Mouse (Mus musculus) liver, embryonic 11.5 days (tissue): Measurements from ENCODE around the gene Trim47. TPM values are rescaled to one million over a fixed set of nuclear protein-coding genes. Genes with fewer than 3 reads are reported as not detected.

Experiments used
- ATAC-seq: fragments of 200-750 bp; cut with Nextera tagmentation; replicated peaks from 2 replicates; pipeline ENCODE4 v1.8.0; 2017; ENCODE audit warnings: moderate number of reproducible peaks, mild to moderate bottlenecking, moderate TSS enrichment, moderate library complexity; ENCODE audit not compliant: low FRiP score
- DNase-seq: peaks from one replicate; pipeline ENCODE4 v3.0.0-alpha.2; 2017; ENCODE audit warnings: low spot score
- H3K27ac ChIP-seq: fragments of 300-500 bp; sonication (generic); 2 replicates; pipeline ENCODE4 v1.5.1; 2014; ENCODE audit warnings: mild to moderate bottlenecking, low read depth, low read length, control low read depth
- H3K27me3 ChIP-seq: fragments of 300-500 bp; sonication (generic); replicated peaks from 2 replicates; pipeline ENCODE4 v1.6.1; 2014; ENCODE audit warnings: low read length, mixed read lengths; ENCODE audit not compliant: control insufficient read depth, insufficient read depth
- H3K36me3 ChIP-seq: fragments of 300-500 bp; sonication (generic); 2 replicates; pipeline ENCODE4 v1.6.1; 2014; ENCODE audit warnings: mild to moderate bottlenecking, low read length, moderate library complexity, mixed read lengths; ENCODE audit not compliant: control insufficient read depth, insufficient read depth
- H3K4me1 ChIP-seq: fragments of 300-500 bp; sonication (generic); replicated peaks from 2 replicates; pipeline ENCODE4 v1.6.1; 2014; ENCODE audit warnings: low read length, mixed read lengths; ENCODE audit not compliant: control insufficient read depth, insufficient read depth
- H3K4me2 ChIP-seq: fragments of 300-500 bp; sonication (generic); 2 replicates; pipeline ENCODE4 v1.6.1; 2014; ENCODE audit warnings: mild to moderate bottlenecking, control low read depth, moderate library complexity
- H3K4me3 ChIP-seq: fragments of 300-500 bp; sonication (generic); 2 replicates; pipeline ENCODE4 v1.5.1; 2014; ENCODE audit warnings: low read depth, low read length, control low read depth
- H3K9ac ChIP-seq: fragments of 300-500 bp; sonication (generic); 2 replicates; pipeline ENCODE4 v1.6.1; 2014; ENCODE audit warnings: low read depth, low read length, control low read depth
- H3K9me3 ChIP-seq: fragments of 300-500 bp; sonication (generic); 2 replicates; pipeline ENCODE4 v1.6.1; 2016; ENCODE audit warnings: low read length, inconsistent platforms, mixed read lengths; ENCODE audit not compliant: control insufficient read depth
- WGBS: fragments of 180-500 bp; shearing (Covaris S2); extraction: QIAGEN DNeasy Blood & Tissue Kit; methylation state at CpG from one replicate; pipeline ENCODE4 v1.1.7; 2014; 5-methylcytosine and 5-hydroxymethylcytosine counted together
- polyA plus RNA-seq: library from polyadenylated mRNA; unstranded; fragments of >200 nt; fragmentation: Nextera tagmentation; extraction: Ambion mirVana; gene quantifications from 2 replicates; pipeline ENCODE4 v1.2.1, GENCODE M21; 2014

Gene Trim47
- polyA plus RNA-seq, 1 experiment from 2014 or later, result 6.6 TPM

DNA sequence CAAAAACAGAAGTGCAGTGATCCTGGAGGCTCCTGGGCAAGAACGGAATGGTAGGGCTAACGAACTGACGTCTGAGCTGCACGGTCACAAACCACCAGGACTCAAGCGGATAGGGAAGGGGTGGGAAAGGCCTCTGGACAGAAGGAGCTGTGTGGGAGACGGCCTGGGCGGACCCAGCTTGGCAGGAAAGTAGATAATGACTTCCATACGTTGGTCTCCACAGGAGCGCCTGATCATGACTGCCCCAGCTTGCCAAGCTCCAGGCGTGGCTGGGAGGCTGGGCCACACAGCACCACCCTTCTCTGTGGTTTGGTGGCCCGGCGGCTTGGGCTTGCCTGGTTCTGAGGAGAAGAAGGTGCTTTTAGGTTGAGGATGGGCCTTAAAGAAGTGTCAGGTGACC, 9.8 kb downstream of the Trim47 start:
- Histone ChIP-seq H3K36me3 (no peaks in the 10 kb centered on the region), H3K27ac (no peak overlapping the region), H3K4me3 (no peak overlapping the region), H3K27me3 (no peaks in the 10 kb centered on the region), H3K4me1 (no peaks in the 10 kb centered on the region), H3K4me2 (no peak overlapping the region), H3K9ac (no peak overlapping the region), H3K9me3 (no peaks in the 10 kb centered on the region)
- no peak; the same call in 1 of the 2 replicates for ATAC-seq
- 50% methylated on average over 12 of the region's 12 CpGs for WGBS
- DNase-seq, result no peak

GRCm38 (mm10) chr11:116111611-116112203, 15.3 kb downstream of the Trim47 start:
- no peak overlapping the region for H3K27ac ChIP-seq
- DNase-seq (no peak), ATAC-seq (no peak)
- no peak overlapping the region for H3K4me2 ChIP-seq
- H3K36me3 ChIP-seq, result no peaks in the 10 kb centered on the region
- WGBS, result 83% methylated on average over 19 of the region's 19 CpGs
- no peak overlapping the region for H3K9ac ChIP-seq
- H3K4me1 ChIP-seq, result peaks cover 21% of the 10 kb centered on the region
- H3K27me3 ChIP-seq, result peaks cover 45% of the 10 kb centered on the region
- no peak overlapping the region for H3K4me3 ChIP-seq
- H3K9me3 ChIP-seq, result no peaks in the 10 kb centered on the region

GRCm38 (mm10) chr11:116111067-116111466, 15.9 kb downstream of the Trim47 start:
- no peak for ATAC-seq
- peaks cover 49% of the 10 kb centered on the region for H3K27me3 ChIP-seq
- no peaks in the 10 kb centered on the region for H3K9me3 ChIP-seq
- 76% methylated on average over 4 of the region's 4 CpGs for WGBS
- no peak overlapping the region for H3K9ac ChIP-seq
- DNase-seq, result no peak
- peaks cover 28% of the 10 kb centered on the region for H3K4me1 ChIP-seq
- H3K36me3 ChIP-seq, result no peaks in the 10 kb centered on the region
- H3K27ac ChIP-seq, result no peak overlapping the region
- no peak overlapping the region for H3K4me3 ChIP-seq
- H3K4me2 ChIP-seq, result no peak overlapping the region; the same call in none of the 2 replicates

- H3K27ac ChIP-seq, result peak overlapping the region; percentile 38; the same call in 1 of the 2 replicates
- peak overlapping the region; percentile 59 for H3K9ac ChIP-seq
- H3K4me3 ChIP-seq, result peak overlapping the region; percentile 59
- H3K27me3 ChIP-seq, result peaks cover 50% of the 10 kb centered on the region
- WGBS, result 23% methylated on average over 10 of the region's 10 CpGs
- no peaks in the 10 kb centered on the region for H3K9me3 ChIP-seq
- ATAC-seq (no peak), DNase-seq (no peak)
- H3K4me1 ChIP-seq, result peaks cover 32% of the 10 kb centered on the region
- peak overlapping the region; percentile 81 for H3K4me2 ChIP-seq
- no peaks in the 10 kb centered on the region for H3K36me3 ChIP-seq
Observed at GRCm38 (mm10) chr11:116110540-116110939, 16.5 kb downstream of the Trim47 start.

DNA sequence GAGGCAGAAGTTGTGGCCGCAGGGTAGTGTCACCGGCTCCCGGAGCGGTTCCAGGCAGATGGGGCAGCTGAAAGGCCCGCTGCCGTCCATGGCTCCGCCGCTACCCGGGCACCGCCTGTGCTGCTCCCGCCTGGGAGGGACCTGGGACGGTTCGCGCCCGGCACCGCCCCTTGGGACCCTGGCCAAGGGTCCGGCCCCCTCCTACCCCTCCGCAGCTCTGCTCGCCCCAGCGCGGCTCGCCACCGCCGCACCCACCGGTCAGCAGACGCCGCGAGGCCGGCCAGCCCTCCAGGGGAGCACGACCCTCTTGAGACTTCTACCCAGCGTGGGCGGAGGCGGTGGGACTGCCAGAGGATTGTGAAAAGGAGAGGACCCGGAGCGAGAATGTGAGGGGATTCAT, 16.9 kb downstream of the Trim47 start:
- 4% methylated on average over 35 of the region's 35 CpGs for WGBS
- Histone ChIP-seq H3K9ac (peak overlapping the region; percentile 59), H3K27ac (peak overlapping the region; percentile 38; the same call in 1 of the 2 replicates), H3K9me3 (no peaks in the 10 kb centered on the region), H3K4me1 (peaks cover 32% of the 10 kb centered on the region), H3K36me3 (no peaks in the 10 kb centered on the region), H3K27me3 (peaks cover 50% of the 10 kb centered on the region), H3K4me3 (peak overlapping the region; percentile 59), H3K4me2 (peak overlapping the region; percentile 81)
- no peak for DNase-seq
- ATAC-seq, result 0 out of 2 replicates have a peak, but pooled peaks have one; percentile 15

GRCm38 (mm10) chr11:116109441-116110081, 17.4 kb downstream of the Trim47 start:
- H3K4me1 ChIP-seq, result peaks cover 33% of the 10 kb centered on the region
- DNase-seq, result no peak
- H3K9me3 ChIP-seq, result no peaks in the 10 kb centered on the region
- H3K4me2 ChIP-seq, result peak overlapping the region; percentile 81
- H3K4me3 ChIP-seq, result peak overlapping the region; percentile 59
- peak; percentile 11; the same call in 1 of the 2 replicates for ATAC-seq
- H3K9ac ChIP-seq, result peak overlapping the region; percentile 59
- H3K27ac ChIP-seq, result no peak overlapping the region
- no peaks in the 10 kb centered on the region for H3K36me3 ChIP-seq
- H3K27me3 ChIP-seq, result peaks cover 50% of the 10 kb centered on the region
- WGBS, result 3% methylated on average over 69 of the region's 70 CpGs

DNA sequence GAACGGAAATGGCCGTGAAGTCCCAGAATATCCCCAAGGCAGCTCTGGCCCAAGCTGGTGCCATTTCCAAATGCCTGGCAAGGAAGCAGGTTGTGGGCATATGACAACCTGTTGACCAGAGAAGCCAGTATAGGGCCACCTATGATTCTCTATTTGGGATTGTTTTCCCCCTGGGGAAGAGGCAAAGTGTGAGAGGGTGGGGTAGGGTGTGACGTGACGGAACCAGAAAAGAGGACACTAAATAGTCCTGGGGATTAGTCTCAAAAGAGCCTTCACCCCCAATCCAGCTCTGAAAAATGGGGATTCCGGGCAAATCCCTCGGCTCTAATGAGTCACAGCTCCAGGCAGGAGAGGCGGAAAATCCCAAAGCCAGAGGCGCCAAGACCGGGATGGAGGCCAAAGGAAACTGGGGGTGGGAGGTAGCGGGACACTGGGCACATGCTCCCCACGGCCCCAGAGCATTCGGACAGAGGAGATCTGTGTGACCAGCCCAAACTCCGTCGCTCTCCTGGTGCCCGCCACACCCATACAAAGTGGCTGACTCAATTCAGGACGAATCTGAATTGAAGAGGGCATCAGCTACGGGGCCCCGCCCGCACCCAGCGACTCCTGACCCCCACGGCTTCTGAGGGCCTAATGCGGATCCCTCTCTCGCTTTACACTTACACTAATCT, 18.4 kb downstream of the Trim47 start:
- Histone ChIP-seq H3K9me3 (no peaks in the 10 kb centered on the region), H3K27me3 (peaks cover 50% of the 10 kb centered on the region), H3K4me1 (peaks cover 42% of the 10 kb centered on the region), H3K4me3 (peak overlapping the region; percentile 59), H3K36me3 (no peaks in the 10 kb centered on the region), H3K4me2 (peak overlapping the region; percentile 81), H3K9ac (no peak overlapping the region), H3K27ac (no peak overlapping the region)
- 13% methylated on average over 23 of the region's 23 CpGs for WGBS
- ATAC-seq (no peak), DNase-seq (no peak)

DNA sequence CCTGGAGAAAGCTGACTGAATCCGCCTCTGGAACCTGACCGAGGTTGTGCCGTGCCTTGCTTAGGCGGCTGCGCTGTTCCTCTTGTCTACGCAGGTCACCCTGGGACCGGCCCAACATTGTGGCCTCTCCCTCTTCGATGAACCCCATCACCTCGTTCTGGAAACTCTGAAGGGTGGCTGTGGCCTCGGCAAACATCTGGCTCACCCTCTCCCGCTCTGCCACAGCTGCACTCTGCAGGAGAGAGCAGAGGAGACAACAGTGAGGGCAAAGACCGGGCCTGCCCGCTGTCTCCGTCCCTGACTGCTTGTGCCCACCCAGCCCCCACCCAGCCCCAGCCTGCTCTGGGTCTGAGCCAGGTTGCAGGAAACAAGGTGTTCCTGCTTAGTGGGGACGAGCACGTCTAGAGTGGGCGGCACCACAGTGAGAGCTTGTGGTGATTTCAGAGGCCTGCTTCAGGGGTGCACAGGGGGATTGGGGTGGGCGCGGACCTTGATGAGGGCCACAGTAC, 19.2 kb downstream of the Trim47 start:
- 38% methylated on average over 19 of the region's 19 CpGs for WGBS

More for the DNA sequence above, 19.2 kb downstream of the Trim47 start:
- Histone ChIP-seq H3K4me3 (peak overlapping the region; percentile 10; the same call in 1 of the 2 replicates), H3K27ac (no peak overlapping the region), H3K4me2 (peak overlapping the region; percentile 81), H3K9me3 (no peaks in the 10 kb centered on the region), H3K36me3 (no peaks in the 10 kb centered on the region), H3K27me3 (peaks cover 50% of the 10 kb centered on the region), H3K9ac (no peak overlapping the region), H3K4me1 (peaks cover 46% of the 10 kb centered on the region)
- ATAC-seq (no peak), DNase-seq (no peak)
